Mouse (Mus musculus) midbrain, postnatal 0 days (tissue): ENCODE results near the gene Map3k12. TPM values are rescaled to one million over a fixed set of nuclear protein-coding genes. Genes with fewer than 3 reads are reported as not detected.
A peak's percentile ranks its signal among the peaks of the same experiment; 100 is the strongest.

Source experiments
- ATAC-seq: fragments of 200-750 bp; cut with Nextera tagmentation; 2 replicates; pipeline ENCODE4 v1.8.0; 2017; ENCODE audit warnings: moderate number of reproducible peaks, mild to moderate bottlenecking, moderate TSS enrichment, moderate library complexity; ENCODE audit not compliant: low FRiP score
- DNase-seq: peaks from one replicate; pipeline ENCODE4 v3.0.0-alpha.2; 2015; ENCODE audit warnings: low spot score
- H3K27ac ChIP-seq: fragments of 300-500 bp; sonication (generic); 2 replicates; pipeline ENCODE4 v1.5.1; 2014; ENCODE audit warnings: low read depth, mild to moderate bottlenecking, low read length, mixed read lengths
- H3K27me3 ChIP-seq: fragments of 300-500 bp; sonication (generic); 2 replicates; pipeline ENCODE4 v1.6.1; 2014; ENCODE audit warnings: low read length, control low read depth, mixed read lengths; ENCODE audit not compliant: insufficient read depth
- H3K36me3 ChIP-seq: fragments of 300-500 bp; sonication (generic); 2 replicates; pipeline ENCODE4 v1.6.1; 2014; ENCODE audit warnings: low read length, control low read depth, mixed read lengths; ENCODE audit not compliant: insufficient read depth
- H3K4me1 ChIP-seq: fragments of 300-500 bp; sonication (generic); 2 replicates; pipeline ENCODE4 v1.6.1; 2014; ENCODE audit warnings: mild to moderate bottlenecking, control low read depth, antibody characterized with exemption, low read length, mixed read lengths; ENCODE audit not compliant: insufficient read depth
- H3K4me2 ChIP-seq: fragments of 300-500 bp; sonication (generic); 2 replicates; pipeline ENCODE4 v1.6.1; 2014; ENCODE audit warnings: low read depth, mild to moderate bottlenecking, low read length, mixed read lengths; ENCODE audit not compliant: poor library complexity, severe bottlenecking
- H3K4me3 ChIP-seq: fragments of 300-500 bp; sonication (generic); 2 replicates; pipeline ENCODE4 v1.5.1; 2014; ENCODE audit warnings: low read depth, mild to moderate bottlenecking, low read length, moderate library complexity
- H3K9ac ChIP-seq: fragments of 300-500 bp; sonication (generic); replicated peaks from 2 replicates; pipeline ENCODE4 v1.6.1; 2014; ENCODE audit warnings: mild to moderate bottlenecking, low read length, moderate library complexity, mixed read lengths; ENCODE audit not compliant: poor library complexity, severe bottlenecking
- H3K9me3 ChIP-seq: fragments of 300-500 bp; sonication (generic); 2 replicates; pipeline ENCODE4 v1.6.1; 2016; ENCODE audit warnings: low read length, control low read depth
- CTCF ChIP-seq: IDR thresholded peaks from 2 replicates; pipeline ENCODE4 v1.5.1; 2016; ENCODE audit warnings: antibody characterized with exemption, mild to moderate bottlenecking
- WGBS: fragments of 180-500 bp; shearing (Covaris S2); extraction: QIAGEN DNeasy Blood & Tissue Kit; methylation state at CpG from one replicate; pipeline ENCODE4 v1.1.7; 2014; 5-methylcytosine and 5-hydroxymethylcytosine counted together
- polyA plus RNA-seq: library from polyadenylated mRNA; unstranded; fragments of >200 nt; fragmentation: Nextera tagmentation; extraction: Ambion mirVana; gene quantifications from 2 replicates; pipeline ENCODE4 v1.2.1, GENCODE M21; 2015
- total RNA-seq: library from RNA; depleted of rRNA; stranded (reverse); fragments of >200 nt; gene quantifications from 2 replicates; pipeline ENCODE4 v1.2.3, GENCODE M21; 2014; rRNA removed

Map3k12 gene
- total RNA-seq (73.3 and 82.1 TPM in 2 replicates), polyA plus RNA-seq (49.7 and 50.1 TPM in 2 replicates)

DNA sequence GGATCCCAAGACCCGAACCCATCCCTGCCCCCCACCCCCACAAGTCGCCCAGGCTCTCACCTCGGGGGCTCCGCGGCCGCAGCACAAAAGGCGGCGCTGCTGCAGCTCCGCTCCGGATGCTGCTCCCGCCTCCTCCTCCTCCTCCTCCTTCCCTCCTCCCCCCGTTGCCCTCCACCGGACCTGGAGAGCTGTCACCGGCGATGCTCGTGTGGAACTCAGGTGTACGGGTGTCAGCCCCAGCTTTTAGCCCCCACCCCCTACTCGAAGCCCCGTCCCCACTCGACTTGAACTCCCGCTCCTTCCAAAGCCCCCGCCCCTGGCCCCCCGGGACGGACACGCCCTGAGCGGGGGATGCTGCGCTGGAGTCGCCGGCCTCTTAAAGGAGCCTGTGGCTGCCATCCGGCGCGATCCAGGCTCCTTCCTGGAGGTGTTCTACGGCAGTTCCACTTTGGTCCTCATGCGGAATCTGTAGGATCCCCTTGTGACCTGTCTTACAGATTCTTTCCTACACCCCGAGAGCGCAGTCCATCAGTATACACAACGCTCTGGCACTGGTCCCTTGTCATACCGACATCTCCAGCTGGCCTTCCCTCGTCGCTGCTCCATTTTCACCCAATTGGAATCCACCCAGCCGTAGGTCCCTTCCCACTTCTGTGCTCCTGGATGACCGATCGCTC lies at the start of gene Map3k12:
TSS of gene Map3k12 (minus strand) at position 337 of the 677 bp plus-strand sequence.
- peak within 1 kb of the TSS; percentile 66 for H3K4me3 ChIP-seq
- ATAC-seq, result peak; percentile 9; the same call in 1 of the 2 replicates
- peak; percentile 20; the same call in 1 of the 2 replicates for TF ChIP-seq CTCF
- peak within 1 kb of the TSS; percentile 80 for H3K4me2 ChIP-seq
- peaks cover 5% of the 10 kb centered on the region; the same call in 1 of the 2 replicates for H3K36me3 ChIP-seq
- H3K27me3 ChIP-seq, result no peaks in the 10 kb centered on the region
- WGBS, result under 1% methylated on average over 40 of the region's 43 CpGs
- peak within 1 kb of the TSS; percentile 86 for H3K9ac ChIP-seq
- peak; percentile 78 for DNase-seq
- peaks cover 20% of the 10 kb centered on the region for H3K4me1 ChIP-seq
- no peaks in the 10 kb centered on the region for H3K9me3 ChIP-seq
- peak within 1 kb of the TSS; percentile 99 for H3K27ac ChIP-seq

DNA sequence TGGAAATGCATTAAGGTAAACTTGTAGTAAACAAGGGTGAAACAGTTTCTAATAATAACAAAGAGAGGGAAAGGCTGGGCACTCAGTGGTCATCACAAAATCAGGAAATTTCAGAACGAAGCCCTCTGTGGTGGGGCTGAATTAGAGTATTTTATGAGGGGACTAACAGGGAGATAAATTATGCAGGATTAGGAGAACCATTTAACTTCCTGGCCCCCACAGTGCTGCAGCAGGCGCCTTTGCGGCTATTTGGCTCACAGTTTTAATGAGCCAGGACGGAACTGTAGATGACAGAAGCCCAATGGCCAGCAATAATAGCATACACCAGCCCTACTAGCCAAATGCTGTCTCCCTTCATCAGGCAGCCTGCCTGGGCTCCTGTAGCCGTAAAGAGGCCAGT lies 46.8 kb upstream of the Map3k12 start:
- peak; percentile 17 for DNase-seq

DNA sequence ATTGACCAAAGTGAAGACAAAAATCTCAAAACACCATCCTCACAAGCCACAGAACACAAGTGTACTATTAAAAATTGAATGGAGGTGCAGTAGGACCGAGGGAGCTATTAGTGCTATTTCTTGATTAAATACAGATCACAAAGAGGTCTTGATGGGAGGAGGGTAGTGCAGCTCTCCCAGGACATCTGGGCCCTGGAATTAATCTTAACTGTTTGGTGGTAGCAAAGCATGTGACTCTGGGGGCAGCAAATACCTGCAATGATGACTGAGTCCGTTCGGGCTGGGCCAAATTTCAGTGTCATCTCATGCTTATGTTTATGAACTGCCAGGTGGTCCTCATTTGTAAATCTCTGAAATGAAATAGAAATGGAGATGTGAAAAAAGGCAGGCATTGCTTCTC lies 46.2 kb upstream of the Map3k12 start:
- 87% methylated on average over 3 of the region's 3 CpGs for WGBS
- H3K36me3 ChIP-seq, result no peaks in the 10 kb centered on the region
- H3K4me2 ChIP-seq, result no peak overlapping the region
- H3K4me1 ChIP-seq, result no peaks in the 10 kb centered on the region
- H3K4me3 ChIP-seq, result no peak overlapping the region
- no peak for ATAC-seq
- no peak for TF ChIP-seq CTCF
- no peaks in the 10 kb centered on the region for H3K27me3 ChIP-seq
- no peaks in the 10 kb centered on the region for H3K9me3 ChIP-seq
- no peak overlapping the region for H3K9ac ChIP-seq
- no peak overlapping the region for H3K27ac ChIP-seq
- no peak for DNase-seq

More for the DNA sequence above, 46.8 kb upstream of the Map3k12 start:
- Histone ChIP-seq H3K36me3 (no peaks in the 10 kb centered on the region), H3K27ac (no peak overlapping the region), H3K27me3 (no peaks in the 10 kb centered on the region), H3K4me1 (no peaks in the 10 kb centered on the region), H3K9ac (no peak overlapping the region), H3K4me2 (no peak overlapping the region), H3K9me3 (no peaks in the 10 kb centered on the region), H3K4me3 (no peak overlapping the region)
- WGBS, result 74% methylated on average over 5 of the region's 5 CpGs
- ATAC-seq, result no peak
- TF ChIP-seq CTCF, result no peak

DNA sequence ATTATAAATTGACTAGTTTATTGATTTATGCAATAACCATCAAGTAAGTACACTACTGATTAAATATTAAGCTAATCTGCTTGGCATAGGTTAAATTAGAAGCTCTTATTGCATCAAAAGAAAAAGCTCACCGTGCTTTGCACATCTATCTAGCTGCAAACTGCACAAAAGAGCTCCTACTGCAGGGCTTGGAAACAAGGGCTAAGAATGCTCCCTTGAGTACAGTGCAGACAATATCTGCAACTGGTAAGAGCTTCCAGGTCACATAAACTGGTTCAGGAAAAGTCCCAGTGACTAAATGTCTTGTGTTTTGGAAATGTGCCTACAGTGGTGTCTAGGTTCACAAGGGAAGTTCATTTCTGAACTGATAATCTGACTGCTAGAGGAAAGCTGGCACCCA lies 45.6 kb upstream of the Map3k12 start:
- ATAC-seq (no peak), DNase-seq (no peak)
- 80% methylated on average over 1 of the region's 1 CpGs for WGBS
- no peak overlapping the region for H3K4me2 ChIP-seq
- H3K27ac ChIP-seq, result no peak overlapping the region
- no peak overlapping the region for H3K9ac ChIP-seq
- H3K9me3 ChIP-seq, result no peaks in the 10 kb centered on the region
- H3K36me3 ChIP-seq, result no peaks in the 10 kb centered on the region
- no peak overlapping the region for H3K4me3 ChIP-seq
- no peak for TF ChIP-seq CTCF
- H3K4me1 ChIP-seq, result no peaks in the 10 kb centered on the region
- no peaks in the 10 kb centered on the region for H3K27me3 ChIP-seq

DNA sequence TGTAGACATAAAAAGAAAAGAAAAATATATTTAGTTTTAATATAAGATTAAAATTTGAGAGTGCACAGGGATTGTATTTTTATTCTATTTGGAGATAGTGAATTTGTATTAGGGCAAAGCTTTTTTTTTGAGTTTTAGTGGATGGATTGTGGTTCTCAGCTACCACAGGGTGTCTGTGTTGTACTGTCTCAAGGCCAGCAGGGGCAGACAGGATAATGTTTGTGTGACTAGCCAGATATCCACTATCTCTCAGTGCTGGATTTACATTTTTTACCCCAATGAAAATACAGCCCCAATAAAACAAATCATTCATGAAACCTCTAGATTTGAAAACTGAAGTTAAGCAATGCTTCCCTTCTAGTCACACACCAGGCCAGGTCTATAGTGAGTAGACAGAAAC lies 40.7 kb upstream of the Map3k12 start:
- DNase-seq (peak; percentile 24), ATAC-seq (no peak)
- no peaks in the 10 kb centered on the region for H3K27me3 ChIP-seq
- H3K9ac ChIP-seq, result no peak overlapping the region
- H3K4me2 ChIP-seq, result no peak overlapping the region
- peak; percentile 63 for TF ChIP-seq CTCF
- no peaks in the 10 kb centered on the region for H3K9me3 ChIP-seq
- peaks cover 7% of the 10 kb centered on the region; the same call in 1 of the 2 replicates for H3K36me3 ChIP-seq
- H3K4me1 ChIP-seq, result no peaks in the 10 kb centered on the region
- no peak overlapping the region for H3K27ac ChIP-seq
- H3K4me3 ChIP-seq, result no peak overlapping the region

DNA sequence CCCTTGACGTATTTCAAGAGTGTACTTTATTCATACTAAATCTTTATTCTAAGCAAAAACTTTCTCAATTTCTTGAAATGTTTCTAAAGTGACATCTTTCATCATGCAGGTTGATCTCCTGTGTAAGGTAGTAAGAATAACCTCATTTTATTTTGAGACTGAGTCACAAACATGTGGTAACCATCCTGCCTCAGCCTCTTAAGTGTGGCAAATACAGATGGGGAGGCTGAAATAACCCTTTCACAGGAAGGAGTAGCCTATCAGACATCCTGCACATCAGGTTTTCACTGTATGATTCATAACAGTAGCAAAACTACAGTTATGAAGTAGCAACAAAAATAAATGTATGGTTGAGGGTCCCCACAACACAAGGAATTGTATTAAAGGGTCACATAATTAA lies 38.7 kb upstream of the Map3k12 start:
- no peak overlapping the region for H3K4me2 ChIP-seq
- H3K9me3 ChIP-seq, result no peaks in the 10 kb centered on the region
- DNase-seq (no peak), ATAC-seq (no peak)
- H3K4me3 ChIP-seq, result no peak overlapping the region
- H3K27ac ChIP-seq, result no peak overlapping the region
- WGBS, result 92% methylated on average over 1 of the region's 1 CpGs
- no peaks in the 10 kb centered on the region for H3K27me3 ChIP-seq
- H3K36me3 ChIP-seq, result peaks cover 10% of the 10 kb centered on the region; the same call in 1 of the 2 replicates
- H3K9ac ChIP-seq, result no peak overlapping the region
- H3K4me1 ChIP-seq, result no peaks in the 10 kb centered on the region
- TF ChIP-seq CTCF, result no peak
